Mouse (Mus musculus) forebrain, embryonic 11.5 days (tissue): ENCODE measurements at regions not wholly inside any gene's neighbourhood (a gene's known extent, or its start where the extent isn't known, plus 50 kb on each side); places are given as distances from the start of the nearest gene placed in this dataset.

Experiments
- ATAC-seq: fragments of 200-750 bp; cut with Nextera tagmentation; replicated peaks from 2 replicates; pipeline ENCODE4 v1.8.0; 2017; ENCODE audit warnings: moderate TSS enrichment; ENCODE audit not compliant: low FRiP score
- DNase-seq: peaks from one replicate; pipeline ENCODE4 v3.0.0-alpha.2; 2017; ENCODE audit warnings: low spot score
- H3K27ac ChIP-seq: fragments of 300-500 bp; sonication (generic); 2 replicates; pipeline ENCODE4 v1.5.1; 2014; ENCODE audit warnings: low read depth, low read length
- H3K27me3 ChIP-seq: fragments of 300-500 bp; sonication (generic); 2 replicates; pipeline ENCODE4 v1.6.1; 2014; ENCODE audit warnings: mild to moderate bottlenecking, low read length, mixed read lengths; ENCODE audit not compliant: control insufficient read depth, insufficient read depth
- H3K36me3 ChIP-seq: fragments of 300-500 bp; sonication (generic); 2 replicates; pipeline ENCODE4 v1.6.1; 2014; ENCODE audit warnings: mild to moderate bottlenecking, low read length, moderate library complexity, mixed read lengths; ENCODE audit not compliant: control insufficient read depth, insufficient read depth
- H3K4me1 ChIP-seq: fragments of 300-500 bp; sonication (generic); replicated peaks from 2 replicates; pipeline ENCODE4 v1.6.1; 2014; ENCODE audit warnings: low read length, mixed read lengths; ENCODE audit not compliant: control insufficient read depth, insufficient read depth
- H3K4me2 ChIP-seq: fragments of 300-500 bp; sonication (generic); 2 replicates; pipeline ENCODE4 v1.6.1; 2014; ENCODE audit warnings: low read depth, mild to moderate bottlenecking, low read length, moderate library complexity, mixed read lengths; ENCODE audit not compliant: severe bottlenecking
- H3K4me3 ChIP-seq: fragments of 300-500 bp; sonication (generic); 2 replicates; pipeline ENCODE4 v1.5.1; 2014; ENCODE audit warnings: low read depth, low read length
- H3K9ac ChIP-seq: fragments of 300-500 bp; sonication (generic); 2 replicates; pipeline ENCODE4 v1.6.1; 2014; ENCODE audit warnings: low read length
- H3K9me3 ChIP-seq: fragments of 300-500 bp; sonication (generic); 2 replicates; pipeline ENCODE4 v1.6.1; 2016; ENCODE audit warnings: low read length, mixed read lengths; ENCODE audit not compliant: control insufficient read depth
- WGBS: fragments of 180-500 bp; shearing (Covaris S2); extraction: QIAGEN DNeasy Blood & Tissue Kit; methylation state at CpG from one replicate; pipeline ENCODE4 v1.1.7; 2014; 5-methylcytosine and 5-hydroxymethylcytosine counted together

GRCm38 (mm10) chr10:121206002-121206742, 144.9 kb downstream of the Tbc1d30 start:
- Histone ChIP-seq H3K9ac (no peak overlapping the region; the same call in 1 of the 2 replicates), H3K36me3 (no peaks in the 10 kb centered on the region), H3K4me1 (peaks cover 2% of the 10 kb centered on the region; the same call in 1 of the 2 replicates), H3K27ac (peak overlapping the region; percentile 14; the same call in 1 of the 2 replicates), H3K4me2 (peak overlapping the region; percentile 24; the same call in 1 of the 2 replicates), H3K27me3 (peaks cover 24% of the 10 kb centered on the region), H3K4me3 (no peak overlapping the region), H3K9me3 (no peaks in the 10 kb centered on the region)
- ATAC-seq = peak; percentile 89
- DNase-seq = peak; percentile 75
- 8% methylated on average over 15 of the region's 15 CpGs for WGBS

GRCm38 (mm10) chr10:121206743-121207039, 144.4 kb downstream of the Tbc1d30 start:
- peak overlapping the region; percentile 24; the same call in 1 of the 2 replicates for H3K4me2 ChIP-seq
- 0 out of 2 replicates have a peak overlapping the region, but pooled peaks have one; percentile 14 for H3K27ac ChIP-seq
- no peaks in the 10 kb centered on the region for H3K36me3 ChIP-seq
- ATAC-seq = no peak; the same call in 1 of the 2 replicates
- H3K9ac ChIP-seq = no peak overlapping the region; the same call in 1 of the 2 replicates
- no peak overlapping the region for H3K4me3 ChIP-seq
- 51% methylated on average over 3 of the region's 3 CpGs for WGBS
- peaks cover 2% of the 10 kb centered on the region; the same call in 1 of the 2 replicates for H3K4me1 ChIP-seq
- H3K27me3 ChIP-seq = peaks cover 24% of the 10 kb centered on the region
- DNase-seq = no peak
- H3K9me3 ChIP-seq = no peaks in the 10 kb centered on the region
